Mouse (Mus musculus): ENCODE measurements around the gene Rbm34.
"Not testable (repeated sequence)": the region's sequence is repeated elsewhere in the genome, so short reads cannot be mapped to it uniquely, and the experiment has no call there.

The Rbm34 gene

DNA sequence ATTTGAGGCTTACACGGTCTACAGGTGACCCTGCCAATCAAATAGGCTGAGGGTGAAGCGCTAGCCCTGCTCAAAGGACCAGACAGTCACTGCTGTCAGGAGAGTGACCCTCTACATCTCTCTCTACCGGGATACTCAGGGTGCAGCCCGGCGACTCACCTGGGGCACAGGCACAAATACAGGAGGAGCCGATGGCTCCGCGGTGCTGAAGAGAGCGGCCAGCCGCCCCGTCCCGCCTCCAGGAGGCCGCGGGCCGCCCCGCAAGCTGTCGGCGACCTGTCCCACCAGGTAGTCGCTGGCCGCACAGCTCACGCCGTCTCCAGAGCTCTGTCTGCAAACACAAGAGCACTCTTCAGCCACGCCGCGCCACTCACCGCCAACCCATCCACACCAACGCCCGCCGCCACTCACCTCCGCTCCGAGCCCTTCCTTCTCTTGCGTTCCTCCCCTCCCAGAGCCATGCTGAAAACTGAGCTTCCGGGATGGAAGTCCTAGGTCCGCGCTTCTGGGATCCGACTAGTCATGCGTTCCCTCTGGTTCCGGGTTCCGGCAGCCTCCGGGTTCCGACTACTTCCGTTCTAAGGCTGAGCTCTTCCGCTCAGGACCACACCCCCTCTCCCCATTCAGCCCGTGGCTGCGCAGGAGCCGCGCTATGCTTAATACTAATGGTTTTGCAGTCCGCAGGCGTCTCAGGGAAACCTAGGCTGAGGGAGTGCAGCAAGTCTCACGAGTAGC, at the start of gene Rbm34:
TSS of gene Rbm34 (minus strand) at position 493 of the 735 bp plus-strand sequence.
- peak; percentile 97 for DNase-seq (ENCODE audit: inconsistent ontology term)

DNA sequence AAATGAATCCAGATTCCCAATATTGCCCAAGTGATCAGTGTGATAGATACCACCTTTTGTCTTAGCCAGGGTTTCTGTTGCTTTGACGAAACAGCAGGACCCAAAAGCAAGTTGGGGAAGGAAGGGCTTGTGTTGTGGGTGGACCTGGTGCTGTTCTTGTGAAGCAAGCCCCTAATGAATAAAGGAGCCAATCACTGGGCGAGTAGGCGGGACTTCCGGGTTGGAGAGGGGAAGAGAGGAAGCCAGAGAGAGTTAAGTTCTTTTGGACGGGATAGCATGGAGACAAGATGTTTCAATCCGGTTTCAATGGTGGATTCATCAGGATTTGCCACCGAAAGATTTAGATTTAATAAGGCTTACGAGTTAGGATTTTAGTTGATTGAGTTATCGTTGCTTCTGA, 40.8 kb upstream of the Rbm34 start:
- no peak for DNase-seq (ENCODE audit: inconsistent ontology term)

DNA sequence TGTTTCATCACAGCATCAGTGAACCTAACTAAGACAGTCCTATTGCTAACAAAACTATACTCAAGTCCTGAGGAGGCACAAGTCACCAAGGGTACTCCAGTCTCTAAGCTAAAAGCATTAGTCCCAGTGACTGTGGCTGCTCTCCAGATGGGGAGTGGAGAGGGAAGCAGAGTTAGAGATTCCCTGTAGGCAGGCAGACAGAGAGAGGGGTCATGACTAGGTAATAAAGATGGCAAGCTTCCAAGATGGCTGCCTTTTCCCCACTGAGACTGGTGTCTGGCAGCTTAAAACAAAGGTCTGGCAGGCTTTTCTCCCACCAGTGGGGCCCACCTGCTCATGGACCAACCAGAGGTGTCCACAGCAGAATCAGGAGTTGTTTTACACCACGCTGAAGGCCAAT, 23.6 kb upstream of the Rbm34 start:
- DNase-seq (ENCODE audit: inconsistent ontology term): no peak

DNA sequence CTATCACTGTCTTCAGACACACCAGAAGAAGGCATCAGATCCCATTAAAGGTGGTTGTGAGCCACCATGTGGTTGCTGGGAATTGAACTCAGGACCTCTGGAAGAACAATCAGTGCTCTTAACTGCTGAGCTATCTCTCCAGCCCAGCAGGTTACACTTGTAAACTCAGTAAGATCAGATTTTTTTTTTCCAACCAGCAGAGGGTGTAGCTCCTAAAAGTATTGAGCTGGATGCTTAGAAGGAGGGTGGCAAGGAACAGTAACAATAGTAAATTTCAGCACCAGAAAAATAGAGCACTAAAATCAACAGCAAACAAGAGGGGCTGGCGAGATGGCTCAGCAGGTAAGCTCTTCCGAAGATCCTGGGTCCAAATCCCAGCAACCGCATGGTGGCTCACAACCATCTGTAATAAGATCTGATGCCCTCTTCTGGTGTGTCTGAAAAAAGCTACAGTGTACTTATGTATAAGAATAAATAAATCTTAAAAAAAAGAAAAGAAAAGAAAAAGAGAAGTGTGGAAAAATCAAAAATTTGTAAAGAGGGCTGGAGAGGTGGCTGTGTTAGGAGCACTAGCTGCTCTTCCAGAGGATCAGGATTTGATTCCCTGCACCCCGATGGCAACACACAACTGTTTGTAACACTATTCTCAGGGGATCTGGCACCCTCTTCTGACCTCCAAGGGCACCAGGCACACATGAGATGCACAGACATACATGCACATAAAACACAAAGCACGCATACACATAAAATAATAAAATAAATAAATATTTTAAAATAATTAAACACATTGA, 18.7 kb upstream of the Rbm34 start:
- no peak for DNase-seq (ENCODE audit: inconsistent ontology term)

DNA sequence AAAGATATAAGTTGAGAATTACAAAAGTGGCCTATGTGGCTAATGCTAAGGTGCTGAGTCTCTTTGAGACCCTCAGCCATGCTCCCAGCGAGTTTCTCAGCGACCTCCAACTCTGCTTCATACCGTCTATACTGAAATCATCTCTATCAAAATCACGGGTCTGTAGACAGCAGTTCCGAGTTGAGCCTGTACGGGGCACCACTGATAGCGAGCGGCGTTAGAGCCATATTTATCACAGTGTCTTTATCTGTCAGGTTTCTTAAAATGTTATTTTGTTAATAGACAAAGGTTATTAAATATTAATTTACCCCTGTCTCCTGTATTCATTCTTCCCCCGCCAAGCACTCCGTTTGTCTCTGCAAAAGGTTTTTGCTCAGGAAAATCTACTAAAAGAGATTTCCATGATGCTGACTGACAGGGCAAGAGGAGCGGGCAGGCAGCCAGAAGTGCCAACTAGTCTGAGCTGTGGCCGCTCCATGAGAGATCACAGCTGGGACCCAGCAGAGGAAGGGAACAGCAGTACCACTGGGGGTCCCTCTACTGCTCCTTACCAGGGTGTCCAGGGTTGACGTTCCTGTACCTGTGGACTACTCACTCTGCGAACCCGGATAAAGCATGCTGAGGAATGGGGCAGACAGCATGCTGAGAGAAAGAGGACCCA, 17.6 kb upstream of the Rbm34 start:
- no peak for DNase-seq (ENCODE audit: inconsistent ontology term)

DNA sequence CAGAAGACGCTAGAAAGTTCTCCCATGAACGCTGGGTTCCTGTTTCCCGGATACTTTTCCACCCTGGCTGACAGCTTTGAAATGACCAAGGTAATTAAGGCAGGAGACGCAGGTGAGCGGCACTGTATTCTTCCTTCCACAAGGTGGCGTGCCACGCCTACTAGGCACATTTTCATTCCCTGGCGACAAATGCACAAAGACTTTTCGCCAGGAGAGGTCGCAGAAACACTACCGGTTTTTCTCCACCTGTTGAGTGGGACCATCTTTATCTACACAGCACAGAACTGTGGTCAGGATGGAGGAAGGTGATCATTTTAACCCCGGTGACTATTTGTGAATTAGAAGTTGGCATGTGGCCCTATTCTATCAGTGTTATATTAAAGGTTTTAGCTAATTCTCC, 15.6 kb upstream of the Rbm34 start:
- peak; percentile 57 for DNase-seq (ENCODE audit: inconsistent ontology term)

DNA sequence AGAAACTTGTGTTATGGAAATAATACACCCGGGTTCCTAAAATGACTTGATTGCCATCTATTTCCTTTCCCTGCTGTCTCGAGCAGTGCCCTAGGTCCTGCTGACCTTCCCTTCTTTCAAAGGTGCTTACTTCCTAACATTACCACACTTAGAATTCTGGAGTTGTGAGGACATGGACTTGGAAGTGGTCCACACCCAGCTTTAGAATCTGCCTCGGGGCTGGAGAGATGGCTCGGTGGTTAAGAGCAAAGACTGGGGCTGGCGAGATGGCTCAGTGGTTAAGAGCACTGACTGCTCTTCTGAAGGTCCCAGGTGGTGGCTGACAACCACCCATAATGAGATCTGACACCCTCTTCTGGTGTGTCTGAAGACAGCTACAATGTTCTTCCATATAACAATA, 9.2 kb upstream of the Rbm34 start:
- DNase-seq (ENCODE audit: inconsistent ontology term): no peak

DNA sequence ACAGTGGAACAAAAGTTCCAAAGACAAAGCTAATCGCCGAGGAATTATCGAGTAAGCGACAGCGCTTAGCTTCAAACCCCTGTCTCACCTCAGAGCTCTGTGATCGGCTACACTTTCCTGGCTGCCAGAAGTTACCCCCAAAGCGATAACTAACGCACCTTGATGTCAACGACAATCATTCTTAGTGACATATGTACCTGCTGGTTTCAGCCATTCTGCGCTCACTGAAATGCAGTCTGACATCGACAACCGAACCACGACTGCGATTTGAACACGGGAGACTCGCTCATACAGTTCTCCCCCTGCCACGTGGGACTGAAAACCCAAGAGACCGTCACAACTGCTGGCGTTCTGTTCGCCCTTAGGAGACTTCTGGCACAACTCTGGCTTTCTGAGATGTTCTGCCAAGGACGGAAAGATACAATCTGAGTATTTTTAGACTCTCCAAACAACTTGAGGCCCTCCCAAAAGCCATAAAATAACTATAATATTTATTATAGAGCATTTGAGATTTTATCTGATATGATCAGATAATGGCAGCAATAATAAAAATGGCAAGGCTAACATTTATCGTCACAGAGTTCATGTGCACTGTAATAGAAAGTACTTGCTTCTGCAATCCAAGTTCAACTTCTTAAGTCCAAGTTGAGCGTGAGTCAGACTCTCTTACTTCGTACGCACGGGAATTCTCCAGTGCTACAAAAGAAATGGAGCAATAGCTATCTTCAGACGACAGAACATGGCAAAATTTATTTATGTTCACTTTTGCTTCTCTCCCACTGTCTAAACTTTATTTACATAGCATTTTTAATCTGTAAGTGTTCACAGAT, 8.4 kb upstream of the Rbm34 start:
- no peak for DNase-seq (ENCODE audit: inconsistent ontology term)

DNA sequence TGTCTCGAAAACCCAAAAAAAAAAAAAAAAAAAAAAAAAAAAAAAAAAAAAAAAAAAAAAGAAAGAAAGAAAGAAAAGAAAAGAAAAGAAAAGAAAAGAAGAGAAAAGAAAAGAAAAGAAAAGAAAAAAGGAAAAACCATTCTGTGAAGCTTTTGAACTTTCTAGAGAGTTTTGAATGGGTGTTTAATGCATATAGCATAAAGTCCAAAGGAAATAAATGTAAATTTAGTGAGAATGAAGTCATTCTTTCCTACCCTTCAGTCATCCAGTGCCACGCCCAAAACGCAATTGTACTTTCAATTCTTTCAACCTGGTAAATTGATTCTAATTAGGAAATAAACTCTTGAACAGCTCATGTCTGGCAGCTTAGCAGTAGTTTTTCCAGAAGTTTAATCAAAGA, 7.7 kb upstream of the Rbm34 start:
- not testable (repeated sequence) for DNase-seq (ENCODE audit: inconsistent ontology term)

DNA sequence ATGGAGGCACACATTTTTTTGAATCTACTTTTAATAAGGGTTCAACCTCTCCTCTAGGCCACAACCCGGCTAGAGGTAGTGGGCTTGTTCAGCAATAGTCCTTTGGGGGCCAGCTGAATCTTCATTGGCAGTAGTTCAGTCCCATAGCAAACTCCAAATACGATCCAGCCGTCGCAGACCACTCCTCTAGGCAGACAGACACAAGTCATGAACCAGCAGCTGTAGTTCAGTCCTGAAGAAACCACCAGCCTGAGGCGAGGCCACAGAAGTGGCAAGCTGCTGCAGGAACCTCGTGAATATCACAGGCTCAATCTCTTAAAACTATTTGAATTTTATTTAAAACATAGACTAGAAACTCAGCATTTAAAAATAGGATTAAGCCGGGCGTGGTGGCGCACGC, 7.2 kb upstream of the Rbm34 start:
- no peak for DNase-seq (ENCODE audit: inconsistent ontology term)

DNA sequence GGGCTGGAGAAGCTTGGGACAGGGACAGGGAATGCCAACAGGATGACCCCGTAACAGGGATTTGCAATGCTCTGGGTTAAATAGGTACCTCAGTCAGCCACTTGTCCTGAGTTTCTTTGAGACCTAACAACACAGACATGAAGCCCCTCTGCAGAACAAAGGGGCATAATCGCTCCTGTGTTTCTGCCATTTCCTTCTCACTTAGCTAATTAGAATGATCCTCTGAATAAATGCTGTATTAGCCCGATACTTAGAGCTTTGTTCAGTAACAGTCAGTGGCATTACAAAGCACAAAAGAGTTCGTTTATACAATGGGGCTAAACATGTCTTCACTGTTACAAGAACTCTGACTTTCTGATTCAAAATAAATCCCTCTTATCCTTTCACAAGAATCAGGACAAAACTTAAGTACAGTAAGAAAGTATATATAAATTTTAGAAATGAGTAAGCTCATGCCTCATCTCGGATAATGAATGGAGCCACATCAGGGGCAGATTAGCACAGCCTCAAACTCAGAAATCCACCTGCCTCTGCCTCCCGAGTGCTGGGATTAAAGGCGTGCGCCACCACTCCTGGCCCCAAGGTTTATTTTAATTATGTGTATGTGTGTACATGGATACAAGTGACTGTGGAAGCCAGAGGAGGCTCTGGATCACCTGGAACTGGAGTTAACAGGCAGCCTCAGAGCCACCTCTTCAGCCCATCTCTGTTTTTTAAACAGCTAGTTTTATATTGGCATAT, 5.9 kb upstream of the Rbm34 start:
- DNase-seq (ENCODE audit: inconsistent ontology term): no peak

DNA sequence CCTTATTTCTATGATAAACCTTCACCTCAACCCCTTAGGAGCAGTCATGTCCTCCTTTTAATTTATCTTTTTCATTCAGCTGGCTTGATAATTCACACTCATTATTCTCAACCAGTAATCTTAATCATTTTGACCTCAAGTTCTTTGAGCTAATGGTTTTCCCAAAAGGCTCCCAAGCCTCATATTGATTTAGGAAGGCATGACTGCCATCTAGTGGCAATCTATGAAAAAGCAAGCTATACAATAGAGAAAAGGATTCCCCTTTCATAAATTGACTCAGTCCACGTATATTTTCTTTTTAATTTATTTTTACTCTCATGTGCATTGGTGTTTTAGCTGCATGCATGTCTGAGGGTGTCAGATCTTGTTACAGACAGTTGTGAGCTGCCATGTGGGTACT, 4.8 kb upstream of the Rbm34 start:
- DNase-seq (ENCODE audit: inconsistent ontology term): peak; percentile 59

DNA sequence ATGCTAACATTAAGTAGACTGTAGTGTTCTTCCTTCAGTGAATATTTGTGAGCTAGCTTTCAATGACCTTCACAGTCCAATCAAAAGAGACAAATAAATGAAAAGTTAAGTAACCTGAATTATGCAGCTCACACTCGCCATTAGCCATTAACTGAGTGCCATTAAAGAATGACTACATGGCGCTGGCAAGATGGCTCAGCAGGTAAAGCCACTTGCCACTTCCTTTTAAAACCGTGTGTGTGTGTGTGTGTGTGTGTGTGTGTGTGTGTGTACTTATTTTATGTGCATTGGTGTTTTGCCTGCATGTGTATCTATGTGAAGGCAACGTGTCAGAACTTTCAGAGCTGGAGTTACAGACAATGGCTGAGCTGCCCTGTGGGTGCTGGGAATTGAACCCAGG, 3.6 kb upstream of the Rbm34 start:
- no peak for DNase-seq (ENCODE audit: inconsistent ontology term)

DNA sequence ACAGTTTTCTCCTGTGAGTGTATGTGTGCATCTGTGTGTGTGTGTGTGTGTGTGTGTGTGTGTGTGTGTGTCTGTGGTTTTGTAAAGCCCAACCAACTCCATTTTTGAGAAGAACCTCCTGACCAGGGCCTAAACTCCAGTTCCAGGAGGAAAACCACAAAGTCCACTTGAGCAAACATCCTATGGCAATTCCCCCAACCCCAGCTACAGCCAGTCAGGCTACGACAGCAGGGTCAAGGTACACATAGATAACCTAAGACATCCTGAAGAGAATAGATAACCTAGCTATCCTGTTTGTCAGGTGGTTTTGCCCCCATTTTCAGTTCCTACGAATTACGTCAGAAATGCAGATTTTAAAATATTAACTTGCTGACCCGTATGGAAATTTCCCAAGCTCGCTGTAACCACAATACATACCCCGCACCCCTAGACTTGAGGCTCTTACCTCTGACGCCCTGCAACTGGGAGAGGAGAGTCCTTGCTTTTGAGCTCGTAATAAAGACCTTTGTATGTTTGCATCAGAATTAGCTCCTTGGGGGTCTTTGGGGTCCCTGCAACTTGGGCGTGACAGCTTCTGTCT, 2.9 kb upstream of the Rbm34 start:
- DNase-seq (ENCODE audit: inconsistent ontology term): no peak

DNA sequence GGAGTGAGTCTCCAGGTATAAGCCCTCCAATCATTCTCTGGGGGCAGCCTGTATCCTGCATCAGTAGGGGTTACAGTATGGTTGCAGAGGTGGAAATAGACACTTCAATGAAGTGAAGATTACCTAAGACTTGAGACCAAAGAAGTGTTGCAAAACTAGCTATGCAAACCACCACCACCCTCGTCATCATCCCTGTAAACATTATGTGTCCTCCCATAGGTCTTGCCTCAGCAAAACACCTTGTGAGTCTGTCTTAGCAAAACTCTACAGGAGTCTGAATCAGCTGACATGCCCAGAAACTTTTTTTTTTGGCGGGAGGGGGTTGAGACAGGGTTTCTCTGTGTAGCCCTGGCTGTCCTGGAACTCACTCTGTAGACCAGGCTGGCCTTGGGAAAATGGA, 1.8 kb upstream of the Rbm34 start:
- DNase-seq (ENCODE audit: inconsistent ontology term): no peak

DNA sequence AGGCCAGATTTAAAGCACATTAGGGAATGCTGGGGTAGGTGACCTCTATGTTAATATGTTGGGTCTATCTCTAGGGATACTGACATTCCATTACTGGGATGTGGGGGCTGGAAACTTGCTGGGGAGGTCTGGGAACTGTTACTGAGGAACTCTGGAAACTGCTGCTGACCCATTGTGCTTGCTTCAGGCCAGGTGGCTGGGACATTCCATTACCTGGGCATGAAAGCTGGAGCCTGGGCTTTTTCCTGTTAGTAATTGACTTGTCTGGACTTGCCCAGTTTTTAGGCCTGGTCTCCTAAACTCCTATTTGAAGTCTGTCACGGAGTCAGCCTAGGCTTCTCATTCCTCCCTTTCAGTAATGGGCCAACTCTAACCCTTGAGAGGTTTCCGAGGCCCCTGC, 1.2 kb upstream of the Rbm34 start:
- DNase-seq (ENCODE audit: inconsistent ontology term): no peak

DNA sequence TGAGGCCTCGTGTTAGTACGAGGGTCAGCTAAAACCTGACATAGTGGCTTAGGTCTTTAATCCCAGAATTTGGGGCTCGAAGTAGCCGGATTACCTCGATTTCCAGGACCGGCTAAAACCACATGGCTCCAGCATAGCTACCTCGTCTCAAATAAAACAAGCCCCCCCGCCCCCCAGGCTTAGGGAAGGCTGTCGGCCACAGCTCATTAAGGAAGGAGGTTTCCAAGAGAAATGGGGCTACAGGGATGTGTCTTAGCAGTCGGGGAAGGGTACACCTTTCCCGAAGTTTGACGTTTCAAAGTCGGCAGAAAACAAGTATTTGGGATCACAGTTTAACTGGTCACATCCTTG, 418 bp upstream of the Rbm34 start:
- no peak for DNase-seq (ENCODE audit: inconsistent ontology term)

DNA sequence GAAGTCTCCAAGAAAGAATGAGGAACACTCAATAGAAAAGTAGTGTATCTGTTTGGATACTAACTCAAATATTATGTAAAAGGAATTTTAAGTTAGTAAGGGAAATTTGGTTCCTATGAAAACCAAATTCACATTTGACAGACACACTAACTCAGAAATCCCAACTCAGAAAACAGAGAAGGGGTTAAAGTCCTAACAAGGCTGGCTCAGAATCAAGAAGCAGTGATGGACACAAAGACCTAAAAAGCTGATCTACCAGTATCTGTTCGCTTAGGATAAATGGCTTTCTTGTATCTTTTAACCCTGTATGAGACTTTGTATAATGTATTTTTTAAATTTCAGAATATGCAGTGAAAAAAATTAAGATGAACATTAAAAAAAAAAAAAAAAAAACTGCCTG, 1.3 kb downstream of the Rbm34 start:
- no peak for DNase-seq (ENCODE audit: inconsistent ontology term)

DNA sequence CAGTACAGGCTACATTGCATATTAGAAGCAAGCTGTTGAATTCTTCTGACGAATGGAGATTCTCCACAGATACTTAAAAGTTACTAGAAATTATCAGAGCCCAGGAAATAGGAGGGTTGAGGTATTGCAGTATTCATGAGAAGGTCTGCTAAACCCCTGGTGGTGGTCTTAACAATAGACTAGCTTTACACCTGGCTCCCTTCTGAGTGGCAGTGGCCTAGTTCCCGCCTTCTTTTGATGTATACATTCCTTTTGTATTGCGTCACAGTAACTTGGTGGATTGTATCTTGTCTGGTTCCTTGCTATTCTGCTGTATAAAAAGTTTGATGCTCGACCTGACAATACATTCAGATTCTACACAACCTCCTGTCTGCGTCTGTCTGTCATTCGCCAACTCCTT, 2.8 kb downstream of the Rbm34 start:
- no peak for DNase-seq (ENCODE audit: inconsistent ontology term)

DNA sequence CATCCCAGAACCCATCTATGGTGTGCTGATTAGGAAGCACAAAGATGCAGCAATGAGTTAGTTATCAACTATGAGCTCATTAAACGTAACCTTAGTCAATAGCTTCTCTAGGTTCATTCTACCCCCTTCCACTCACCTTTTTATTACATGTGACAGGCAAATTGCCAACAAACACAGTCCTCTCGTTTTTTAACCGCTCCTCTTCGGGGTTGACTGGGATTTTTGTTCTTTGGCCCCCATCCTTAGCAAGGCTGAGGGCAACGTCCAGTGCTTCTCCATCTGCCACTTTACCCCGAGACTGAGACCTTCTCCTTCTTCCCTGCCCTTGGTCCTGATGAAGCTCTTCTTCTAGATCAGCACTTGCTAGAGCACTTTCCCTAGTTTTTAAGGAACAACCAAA, 5.6 kb downstream of the Rbm34 start:
- no peak for DNase-seq (ENCODE audit: inconsistent ontology term)

DNA sequence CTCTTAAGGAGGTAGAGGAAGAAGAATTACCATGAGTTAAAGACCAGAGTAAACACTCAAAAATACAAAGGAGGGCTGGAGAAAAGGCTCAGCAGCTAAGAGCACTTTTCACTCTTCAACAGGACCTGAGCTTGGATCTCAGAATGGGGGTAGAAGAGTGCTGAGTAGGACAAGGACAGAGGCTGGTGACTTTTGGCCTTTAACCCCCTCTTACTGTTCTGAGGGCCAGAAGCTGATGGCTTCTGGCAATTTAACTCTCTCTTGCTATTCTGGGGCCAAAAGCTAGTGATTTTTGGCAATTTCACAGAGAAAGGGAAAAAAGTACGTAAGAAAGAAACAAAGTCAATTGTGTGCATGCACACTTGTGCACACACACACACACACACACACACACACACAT, 8.0 kb downstream of the Rbm34 start:
- DNase-seq (ENCODE audit: inconsistent ontology term): no peak
